Mouse (Mus musculus) layer of hippocampus, adult 8-10 months (tissue): ENCODE measurements around the gene Meox1. TPM values are rescaled to one million over a fixed set of nuclear protein-coding genes. Genes with fewer than 3 reads are reported as not detected.

Experiments used
- DNase-seq, 2 experiments: peaks; one replicate each; pipeline ENCODE4 v3.0.0; 2022; ENCODE audit warnings: low spot score in 2 of 2
- total RNA-seq, 4 experiments: library from RNA; stranded (reverse); gene quantifications; 2 replicates each; pipeline ENCODE4 v1.2.4; 2022

The Meox1 gene
- total RNA-seq, 4 experiments from 2014 or later, result 0.86 to 1.1 (median 0.87) TPM

- DNase-seq, result no peak
These were observed 4.2 kb upstream of the Meox1 start for GRCm38 (mm10) chr11:101898328-101898727.

- DNase-seq, result no peak
These were observed 2.6 kb upstream of the Meox1 start for GRCm38 (mm10) chr11:101896546-101897361.

- no peak for DNase-seq
These were observed 614 bp downstream of the Meox1 start for GRCm38 (mm10) chr11:101893560-101893959.

GRCm38 (mm10) chr11:101891451-101891850, 2.7 kb downstream of the Meox1 start:
- no peak for DNase-seq

- DNase-seq, result no peak
These were observed 4.4 kb downstream of the Meox1 start for GRCm38 (mm10) chr11:101889781-101890180.

GRCm38 (mm10) chr11:101888820-101889219, 5.4 kb downstream of the Meox1 start:
- DNase-seq, result no peak

- DNase-seq, result no peak
These were observed 7.7 kb downstream of the Meox1 start for GRCm38 (mm10) chr11:101886436-101886835.

- DNase-seq, result no peak
These were observed 8.3 kb downstream of the Meox1 start for GRCm38 (mm10) chr11:101885881-101886319.

GRCm38 (mm10) chr11:101885232-101885631, 8.9 kb downstream of the Meox1 start:
- no peak for DNase-seq

GRCm38 (mm10) chr11:101883911-101884310, 10.3 kb downstream of the Meox1 start:
- no peak for DNase-seq

- no peak for DNase-seq
These were observed 11.5 kb downstream of the Meox1 start for GRCm38 (mm10) chr11:101882500-101883290.

GRCm38 (mm10) chr11:101881604-101882071, 12.5 kb downstream of the Meox1 start:
- DNase-seq, result no peak

- no peak for DNase-seq
These were observed 13.0 kb downstream of the Meox1 start for GRCm38 (mm10) chr11:101881185-101881584.

GRCm38 (mm10) chr11:101879672-101880071, 14.5 kb downstream of the Meox1 start:
- DNase-seq, result no peak

- no peak for DNase-seq
These were observed 15.5 kb downstream of the Meox1 start for GRCm38 (mm10) chr11:101878696-101879095.

GRCm38 (mm10) chr11:101874978-101875377, 19.2 kb downstream of the Meox1 start:
- no peak for DNase-seq

GRCm38 (mm10) chr11:101873909-101874308, 20.3 kb downstream of the Meox1 start:
- DNase-seq, result no peak

- no peak for DNase-seq
These were observed 22.7 kb downstream of the Meox1 start for GRCm38 (mm10) chr11:101871435-101871834.

GRCm38 (mm10) chr11:101870067-101870765, 24.0 kb downstream of the Meox1 start:
- DNase-seq, result peak; percentile 30 to 56

GRCm38 (mm10) chr11:101867513-101868052, 26.6 kb downstream of the Meox1 start:
- DNase-seq, result no peak

GRCm38 (mm10) chr11:101858742-101859141, 35.4 kb downstream of the Meox1 start:
- no peak for DNase-seq
